Mouse (Mus musculus) liver, adult 2 months (tissue): ENCODE results near the gene Slc26a10.

ENCODE experiments used
- CTCF ChIP-seq: fragments of 200-500 bp; IDR thresholded peaks from 2 replicates; pipeline ENCODE4 v1.5.1; 2011; ENCODE audit warnings: low read depth, low read length, control low read depth
- POLR2A ChIP-seq: fragments of 200-500 bp; IDR thresholded peaks from 2 replicates; pipeline ENCODE4 v1.6.1; 2011; ENCODE audit warnings: low read length, control low read depth; ENCODE audit not compliant: insufficient read depth; ENCODE audit errors: extremely low read depth

DNA sequence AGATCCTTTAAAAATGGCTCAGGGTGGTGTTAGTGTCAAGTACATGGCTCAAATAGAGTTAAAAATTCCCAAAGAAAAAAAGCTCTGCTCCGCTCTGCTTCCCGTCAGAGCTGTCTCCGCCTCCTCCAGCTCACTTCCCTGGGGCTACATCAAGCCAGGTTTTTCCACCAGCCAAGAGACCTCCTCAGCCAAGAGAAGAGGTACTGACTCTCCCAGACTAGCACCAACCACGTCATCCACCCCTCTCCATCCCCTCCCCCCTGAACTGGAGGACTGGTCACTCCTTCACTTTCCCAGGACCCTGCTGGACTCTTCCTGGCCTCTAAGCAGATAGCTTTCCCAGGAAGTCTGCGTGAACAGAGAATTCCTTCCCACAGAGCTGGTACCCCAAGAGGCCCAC, 15.9 kb upstream of the Slc26a10 start:
- TF ChIP-seq CTCF: no peak
- no peak for TF ChIP-seq POLR2A
